Mouse (Mus musculus) embryonic fibroblast, embryonic 13.5 days (primary cell): ENCODE measurements around the gene Emilin1.

ENCODE experiments used
- CTCF ChIP-seq: IDR thresholded peaks from 2 replicates; pipeline ENCODE4 v1.5.1; 2011; ENCODE audit warnings: mild to moderate bottlenecking, control low read depth, low read length, moderate library complexity, borderline replicate concordance; ENCODE audit not compliant: insufficient read depth
- POLR2A ChIP-seq: IDR thresholded peaks from 2 replicates; pipeline ENCODE4 v1.6.1; 2011; ENCODE audit warnings: low read depth, mild to moderate bottlenecking, control low read depth, low read length, moderate library complexity

- TF ChIP-seq POLR2A (no peak), CTCF (no peak)
Measured at GRCm38 (mm10) chr5:30870131-30870406, 43.1 kb upstream of the Emilin1 start.
